Mouse (Mus musculus) heart, embryonic 14.5 days (tissue): ENCODE measurements around the gene Chd9. TPM values are rescaled to one million over a fixed set of nuclear protein-coding genes. Genes with fewer than 3 reads are reported as not detected.

Experiments used
- ATAC-seq: fragments of 200-750 bp; cut with Nextera tagmentation; 2 replicates; pipeline ENCODE4 v1.8.0; 2017; ENCODE audit warnings: low read depth, moderate TSS enrichment; ENCODE audit not compliant: insufficient number of reproducible peaks, insufficient read depth, low FRiP score
- H3K27ac ChIP-seq, 2 experiments: fragments of 200-500 bp in 1 of 2; fragments of 300-500 bp in 1 of 2; sonication (generic) in 1 of 2; replicated peaks in 1 of 2; 2 replicates each; pipeline ENCODE4 v1.5.1; 2012 to 2014; ENCODE audit warnings: low read depth in 2 of 2, low read length in 2 of 2, control low read depth in 1 of 2, mild to moderate bottlenecking in 1 of 2, mixed read lengths in 1 of 2; ENCODE audit not compliant: control insufficient read depth in 1 of 2, insufficient read depth in 1 of 2
- H3K27me3 ChIP-seq: fragments of 300-500 bp; sonication (generic); 2 replicates; pipeline ENCODE4 v1.6.1; 2014; ENCODE audit warnings: mild to moderate bottlenecking, low read length, control low read depth; ENCODE audit not compliant: control insufficient read depth, insufficient read depth
- H3K36me3 ChIP-seq: fragments of 300-500 bp; sonication (generic); 2 replicates; pipeline ENCODE4 v1.6.1; 2014; ENCODE audit warnings: mild to moderate bottlenecking, control low read depth, low read length, mixed read lengths; ENCODE audit not compliant: control insufficient read depth, insufficient read depth
- H3K4me1 ChIP-seq, 2 experiments: fragments of 200-500 bp in 1 of 2; fragments of 300-500 bp in 1 of 2; sonication (generic) in 1 of 2; 2 replicates each; pipeline ENCODE4 v1.6.1; 2012 to 2014; ENCODE audit warnings: low read length in 2 of 2, control low read depth in 1 of 2, mixed read lengths in 1 of 2; ENCODE audit not compliant: control insufficient read depth in 2 of 2, insufficient read depth in 2 of 2
- H3K4me2 ChIP-seq: fragments of 300-500 bp; sonication (generic); 2 replicates; pipeline ENCODE4 v1.6.1; 2014; ENCODE audit warnings: mild to moderate bottlenecking, low read length
- H3K4me3 ChIP-seq, 2 experiments: fragments of 200-500 bp in 1 of 2; fragments of 300-500 bp in 1 of 2; sonication (generic) in 1 of 2; 2 replicates each; pipeline ENCODE4 v1.5.1; 2012 to 2014; ENCODE audit warnings: low read length in 2 of 2, mild to moderate bottlenecking in 2 of 2, control low read depth in 1 of 2, low read depth in 1 of 2, moderate library complexity in 1 of 2; ENCODE audit not compliant: control insufficient read depth in 1 of 2, insufficient read depth in 1 of 2
- H3K9ac ChIP-seq: fragments of 300-500 bp; sonication (generic); 2 replicates; pipeline ENCODE4 v1.6.1; 2014; ENCODE audit warnings: mild to moderate bottlenecking, low read length
- H3K9me3 ChIP-seq: fragments of 300-500 bp; sonication (generic); 2 replicates; pipeline ENCODE4 v1.6.1; 2016; ENCODE audit warnings: low read length, control low read depth; ENCODE audit not compliant: control insufficient read depth
- WGBS: fragments of 180-500 bp; shearing (Covaris S2); extraction: QIAGEN DNeasy Blood & Tissue Kit; methylation state at CpG from one replicate; pipeline ENCODE4 v1.1.7; 2014; 5-methylcytosine and 5-hydroxymethylcytosine counted together
- polyA plus RNA-seq: library from polyadenylated mRNA; unstranded; fragments of >200 nt; fragmentation: Nextera tagmentation; extraction: Ambion mirVana; gene quantifications from 2 replicates; pipeline ENCODE4 v1.2.1, GENCODE M21; 2014

Gene Chd9
- polyA plus RNA-seq, 1 experiment from 2014 or later = 57.0 TPM

- Histone ChIP-seq H3K9ac (no peak overlapping the region), H3K27me3 (no peaks in the 10 kb centered on the region), H3K9me3 (no peaks in the 10 kb centered on the region), H3K4me1 (peaks cover 0 to 3% of the 10 kb centered on the region in 2 experiments; a peak in 1 of 4 replicates), H3K4me3 (no peak overlapping the region), H3K36me3 (no peaks in the 10 kb centered on the region), H3K4me2 (no peak overlapping the region), H3K27ac (peak overlapping the region in 1 of 2 experiments; percentile 37; a peak in 2 of 4 replicates)
- WGBS = 65% methylated on average over 13 of the region's 13 CpGs
- no peak for ATAC-seq
Measured at GRCm38 (mm10) chr8:90841321-90841720, 13.2 kb downstream of the Chd9 start.

- 84% methylated on average over 6 of the region's 6 CpGs for WGBS
- Histone ChIP-seq H3K4me1 (peaks cover 0 to 3% of the 10 kb centered on the region in 2 experiments; a peak in 1 of 4 replicates), H3K9me3 (no peaks in the 10 kb centered on the region), H3K4me3 (no peak overlapping the region), H3K4me2 (no peak overlapping the region), H3K9ac (no peak overlapping the region), H3K27me3 (no peaks in the 10 kb centered on the region), H3K27ac (no peak overlapping the region), H3K36me3 (no peaks in the 10 kb centered on the region)
- no peak for ATAC-seq
Measured at GRCm38 (mm10) chr8:90843127-90843526, 15.0 kb downstream of the Chd9 start.

GRCm38 (mm10) chr8:90844179-90844967, 16.2 kb downstream of the Chd9 start:
- Histone ChIP-seq H3K9me3 (no peaks in the 10 kb centered on the region), H3K4me3 (no peak overlapping the region), H3K36me3 (no peaks in the 10 kb centered on the region), H3K4me1 (peaks cover 0 to 3% of the 10 kb centered on the region in 2 experiments; a peak in 1 of 4 replicates), H3K27ac (no peak overlapping the region), H3K4me2 (no peak overlapping the region), H3K27me3 (no peaks in the 10 kb centered on the region), H3K9ac (no peak overlapping the region)
- ATAC-seq = no peak
- 64% methylated on average over 9 of the region's 9 CpGs for WGBS

- H3K36me3 ChIP-seq = no peaks in the 10 kb centered on the region
- H3K27me3 ChIP-seq = no peaks in the 10 kb centered on the region
- H3K4me1 ChIP-seq = no peaks in the 10 kb centered on the region
- no peak for ATAC-seq
- H3K9ac ChIP-seq = no peak overlapping the region
- WGBS = 87% methylated on average over 7 of the region's 7 CpGs
- no peak overlapping the region for H3K27ac ChIP-seq
- no peak overlapping the region for H3K4me3 ChIP-seq
- H3K4me2 ChIP-seq = no peak overlapping the region
- H3K9me3 ChIP-seq = no peaks in the 10 kb centered on the region
Measured at GRCm38 (mm10) chr8:90847980-90848379, 19.8 kb downstream of the Chd9 start.

GRCm38 (mm10) chr8:90849462-90850050, 21.4 kb downstream of the Chd9 start:
- H3K27ac ChIP-seq = no peak overlapping the region
- no peaks in the 10 kb centered on the region for H3K36me3 ChIP-seq
- no peak for ATAC-seq
- H3K4me3 ChIP-seq = no peak overlapping the region
- H3K4me2 ChIP-seq = no peak overlapping the region
- H3K4me1 ChIP-seq = peaks cover 5 to 9% of the 10 kb centered on the region in 2 experiments
- H3K9me3 ChIP-seq = no peaks in the 10 kb centered on the region
- WGBS = 65% methylated on average over 11 of the region's 11 CpGs
- no peak overlapping the region for H3K9ac ChIP-seq
- H3K27me3 ChIP-seq = no peaks in the 10 kb centered on the region

- H3K9ac ChIP-seq = no peak overlapping the region
- no peaks in the 10 kb centered on the region for H3K9me3 ChIP-seq
- no peak overlapping the region for H3K27ac ChIP-seq
- no peaks in the 10 kb centered on the region for H3K36me3 ChIP-seq
- no peak overlapping the region for H3K4me2 ChIP-seq
- WGBS = 50% methylated on average over 8 of the region's 8 CpGs
- no peak overlapping the region for H3K4me3 ChIP-seq
- peaks cover 11 to 13% of the 10 kb centered on the region in 2 experiments for H3K4me1 ChIP-seq
- no peak for ATAC-seq
- H3K27me3 ChIP-seq = no peaks in the 10 kb centered on the region
Measured at GRCm38 (mm10) chr8:90851544-90851943, 23.4 kb downstream of the Chd9 start.

- 76% methylated on average over 9 of the region's 9 CpGs for WGBS
- peak overlapping the region; percentile 44; the same call in 1 of the 2 replicates for H3K9ac ChIP-seq
- H3K4me1 ChIP-seq = peaks cover 11 to 13% of the 10 kb centered on the region in 2 experiments
- peak overlapping the region; percentile 50 for H3K4me2 ChIP-seq
- no peaks in the 10 kb centered on the region for H3K36me3 ChIP-seq
- no peaks in the 10 kb centered on the region for H3K9me3 ChIP-seq
- no peaks in the 10 kb centered on the region for H3K27me3 ChIP-seq
- H3K4me3 ChIP-seq = peak overlapping the region in 1 of 2 experiments; percentile 1; a peak in 2 of 4 replicates
- no peak for ATAC-seq
- peak overlapping the region; percentile 69 to 92 for H3K27ac ChIP-seq
Measured at GRCm38 (mm10) chr8:90853971-90854670, 26.0 kb downstream of the Chd9 start.
